Mouse (Mus musculus) A20 (cell line): ENCODE measurements around the gene Snap47.

ENCODE experiments used
- DNase-seq: peaks from one replicate; pipeline ENCODE4 v3.0.0-alpha.2; 2011; ENCODE audit warnings: low read depth, low spot score

Snap47 gene

GRCm38 (mm10) chr11:59421967-59422366 is 29.0 kb downstream of the Snap47 start:
- no peak for DNase-seq

- DNase-seq, result no peak
Observed at GRCm38 (mm10) chr11:59421436-59421835, 29.6 kb downstream of the Snap47 start.

DNA sequence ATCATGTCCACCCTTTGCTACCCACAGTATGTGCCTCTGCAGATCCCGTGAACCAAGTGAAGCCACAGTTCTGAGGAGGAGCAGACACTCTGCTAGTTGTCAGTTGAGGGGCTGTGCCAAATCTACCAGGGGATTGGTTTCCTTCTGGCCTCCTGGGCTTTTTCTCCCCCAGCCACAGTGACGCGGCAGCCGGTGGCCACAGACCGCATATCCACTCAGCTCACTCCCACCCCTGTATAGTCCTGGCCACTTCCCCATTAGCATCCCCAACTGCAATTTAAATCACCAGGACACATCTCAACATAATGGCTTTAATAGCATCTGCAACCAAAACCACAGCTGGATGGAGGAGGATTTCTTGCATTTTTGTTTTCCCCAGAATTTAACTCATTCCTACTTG is 32.3 kb downstream of the Snap47 start:
- no peak for DNase-seq

- no peak for DNase-seq
Observed at GRCm38 (mm10) chr11:59412999-59413863, 37.8 kb downstream of the Snap47 start.

DNA sequence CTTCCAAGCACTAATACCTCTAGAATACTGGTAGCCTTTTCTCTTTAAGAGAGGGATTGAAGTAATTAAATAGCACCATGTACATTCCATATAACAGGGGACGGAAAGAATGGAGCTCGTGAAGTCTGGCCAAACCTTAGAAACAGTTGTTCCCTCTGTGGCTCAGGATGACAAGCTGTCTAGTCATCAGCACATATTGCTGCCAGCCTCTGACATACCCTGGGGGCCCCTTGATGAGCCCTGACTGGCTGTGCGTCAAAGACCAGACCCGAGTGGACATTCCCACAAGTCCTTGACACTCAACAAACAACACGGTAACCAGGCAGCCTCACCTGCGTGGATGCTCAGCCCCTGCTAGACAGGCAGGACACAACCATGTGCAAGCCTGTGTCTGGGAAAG is 38.9 kb downstream of the Snap47 start:
- no peak for DNase-seq

GRCm38 (mm10) chr11:59410851-59411250 is 40.1 kb downstream of the Snap47 start:
- no peak for DNase-seq

GRCm38 (mm10) chr11:59405761-59406160 is 45.2 kb downstream of the Snap47 start:
- no peak for DNase-seq

- no peak for DNase-seq
Observed at GRCm38 (mm10) chr11:59400876-59401275, 50.1 kb downstream of the Snap47 start.

- no peak for DNase-seq
Observed at GRCm38 (mm10) chr11:59399830-59400229, 51.2 kb downstream of the Snap47 start.

- DNase-seq, result no peak
Observed at GRCm38 (mm10) chr11:59397536-59398371, 53.2 kb downstream of the Snap47 start.

DNA sequence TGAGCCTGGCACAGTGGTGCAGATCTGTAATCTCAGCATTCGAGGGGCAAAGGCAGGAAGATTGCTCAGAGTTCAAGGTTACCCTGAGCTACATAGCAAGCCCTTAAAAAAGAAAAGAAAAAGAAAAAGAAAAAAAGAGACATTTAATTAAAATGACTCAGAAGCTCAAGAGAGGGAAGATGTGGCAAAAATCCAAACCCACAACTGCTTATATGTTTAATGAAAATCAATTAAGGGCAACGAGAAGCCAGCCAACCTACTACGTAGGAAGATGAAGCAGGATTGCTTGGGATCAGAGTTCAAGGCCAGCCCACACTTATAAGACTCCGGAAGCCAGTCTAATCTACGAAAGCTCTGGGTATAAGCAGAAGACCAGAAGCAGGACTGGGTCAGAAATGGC is 56.5 kb downstream of the Snap47 start:
- no peak for DNase-seq

DNA sequence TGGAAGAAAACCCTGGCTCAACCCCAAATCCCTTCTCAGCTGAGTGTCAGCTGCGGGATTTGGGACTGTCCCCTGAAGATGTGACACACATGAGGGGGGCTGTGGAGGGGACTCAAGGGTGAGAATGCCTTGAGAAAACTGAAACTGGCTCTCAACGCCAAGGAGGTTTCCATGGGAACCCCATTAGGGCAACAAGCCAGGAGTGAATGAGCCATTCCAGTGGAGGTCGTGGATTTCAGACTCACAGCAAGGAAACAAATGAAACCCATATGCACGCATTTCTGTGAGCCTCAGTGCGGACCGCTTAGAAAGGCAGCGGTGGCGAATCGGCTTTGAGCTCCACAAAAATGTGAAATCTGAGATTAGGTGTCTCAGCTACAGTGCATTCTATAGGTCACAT is 57.4 kb downstream of the Snap47 start:
- DNase-seq, result no peak

GRCm38 (mm10) chr11:59392300-59392699 is 58.7 kb downstream of the Snap47 start:
- no peak for DNase-seq

DNA sequence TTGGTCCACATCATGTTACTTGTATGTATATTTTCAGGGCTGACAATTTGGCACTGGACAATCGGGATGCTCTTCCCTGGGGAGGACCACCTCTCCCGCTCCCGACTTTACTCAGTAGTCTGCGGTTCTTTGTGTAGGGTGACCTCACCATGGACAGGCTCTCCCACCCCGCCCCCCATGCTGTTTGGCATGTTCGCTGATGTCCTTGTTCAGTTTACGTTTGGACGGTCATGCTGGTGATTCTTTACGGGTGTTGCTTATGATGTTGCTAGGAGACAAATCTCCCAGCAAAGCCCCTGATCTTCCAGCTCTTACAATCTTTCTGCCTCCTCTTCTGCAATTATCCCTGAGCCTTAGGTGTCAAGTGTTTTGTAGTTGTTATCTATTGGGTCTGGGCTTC is 60.5 kb downstream of the Snap47 start:
- no peak for DNase-seq

DNA sequence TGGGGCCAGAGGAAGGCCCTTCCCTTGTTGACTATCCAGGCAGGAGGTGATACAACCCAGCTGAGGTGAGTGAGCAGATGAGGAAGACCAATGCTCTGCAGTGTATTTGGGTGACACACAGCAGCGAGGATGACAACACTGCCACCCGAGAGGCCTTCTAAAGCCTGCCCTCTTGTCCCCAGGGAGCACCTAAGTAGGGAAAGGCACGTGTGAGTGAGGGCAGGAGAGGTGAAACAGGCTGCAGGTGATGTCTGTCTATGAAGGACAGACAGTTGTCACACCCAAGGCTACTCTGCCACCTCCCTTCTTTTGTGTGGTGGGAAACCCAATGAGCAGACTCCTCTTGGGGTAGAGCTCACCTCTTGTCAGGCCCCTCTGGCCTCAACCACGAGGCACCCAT is 61.4 kb downstream of the Snap47 start:
- DNase-seq, result no peak

GRCm38 (mm10) chr11:59388806-59389205 is 62.2 kb downstream of the Snap47 start:
- no peak for DNase-seq

- DNase-seq, result no peak
Observed at GRCm38 (mm10) chr11:59387471-59387870, 63.5 kb downstream of the Snap47 start.

- no peak for DNase-seq
Observed at GRCm38 (mm10) chr11:59385123-59385522, 65.9 kb downstream of the Snap47 start.

- DNase-seq, result no peak
Observed at GRCm38 (mm10) chr11:59384441-59384959, 66.5 kb downstream of the Snap47 start.

DNA sequence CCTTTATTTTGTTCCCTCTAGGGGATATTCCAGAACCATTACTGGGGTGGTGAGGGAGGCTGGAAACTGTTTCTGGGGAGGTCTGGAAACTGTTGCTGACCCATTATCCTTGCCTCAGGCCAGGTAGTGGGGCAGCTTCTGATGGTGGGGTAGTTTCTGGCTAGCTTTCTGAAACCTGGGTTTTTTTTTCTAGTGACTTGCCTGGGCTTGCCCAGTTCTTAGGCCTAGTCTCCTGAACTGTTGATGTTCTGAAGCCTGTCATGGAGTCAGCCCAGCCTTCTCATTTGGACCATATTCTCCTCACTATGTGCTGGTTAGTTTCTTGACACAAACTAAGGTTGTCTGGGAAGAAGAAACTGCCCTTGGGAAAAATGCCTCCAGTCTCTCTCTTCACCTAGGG is 71.4 kb downstream of the Snap47 start:
- DNase-seq, result no peak

DNA sequence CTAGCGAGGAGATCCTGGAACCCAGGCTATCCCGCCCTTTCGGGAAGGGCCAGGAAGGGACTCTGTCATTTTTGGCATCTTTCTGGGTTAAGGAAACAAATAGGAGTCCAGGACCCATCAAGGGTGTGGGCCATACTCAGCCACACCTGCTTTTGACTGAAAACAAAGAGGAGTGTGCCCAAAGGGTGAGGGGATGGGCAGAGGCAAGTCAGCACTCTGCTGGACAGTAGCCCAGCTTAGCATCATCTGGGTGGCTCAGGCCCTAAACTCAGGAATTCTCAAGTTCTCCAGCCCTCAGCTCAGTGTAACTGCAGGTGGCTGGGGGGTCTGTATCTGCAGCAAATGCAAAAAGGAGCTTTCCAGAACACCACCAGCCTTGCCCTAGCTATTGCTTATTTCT is 73.0 kb downstream of the Snap47 start:
- no peak for DNase-seq

DNA sequence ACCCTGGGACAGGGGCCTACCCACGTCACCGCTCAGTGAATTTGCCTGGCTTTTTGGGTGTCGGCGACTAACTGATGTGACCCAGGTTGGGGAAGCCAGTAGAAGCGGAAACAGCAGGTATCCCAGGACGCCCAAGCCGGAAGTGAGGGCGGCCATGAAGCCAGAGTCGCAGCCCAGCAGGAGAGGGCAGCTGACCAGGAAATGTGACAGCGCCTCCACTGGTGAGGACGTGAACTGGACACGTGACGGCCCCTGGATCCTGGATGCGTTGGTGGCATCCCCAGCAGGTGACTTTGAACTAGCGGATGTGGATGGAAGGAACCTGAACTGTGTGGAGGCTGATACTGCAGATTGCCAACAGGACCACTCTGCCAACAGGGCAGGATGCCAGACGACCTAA is 75.5 kb downstream of the Snap47 start, which contains the start of gene Prss38:
Gene Prss38 (minus strand): TSS at position 183 of the 400 bp plus-strand sequence.
- no peak for DNase-seq
